31 mouse cellular contexts compared by ENCODE assay signal in the genomic region with DNA sequence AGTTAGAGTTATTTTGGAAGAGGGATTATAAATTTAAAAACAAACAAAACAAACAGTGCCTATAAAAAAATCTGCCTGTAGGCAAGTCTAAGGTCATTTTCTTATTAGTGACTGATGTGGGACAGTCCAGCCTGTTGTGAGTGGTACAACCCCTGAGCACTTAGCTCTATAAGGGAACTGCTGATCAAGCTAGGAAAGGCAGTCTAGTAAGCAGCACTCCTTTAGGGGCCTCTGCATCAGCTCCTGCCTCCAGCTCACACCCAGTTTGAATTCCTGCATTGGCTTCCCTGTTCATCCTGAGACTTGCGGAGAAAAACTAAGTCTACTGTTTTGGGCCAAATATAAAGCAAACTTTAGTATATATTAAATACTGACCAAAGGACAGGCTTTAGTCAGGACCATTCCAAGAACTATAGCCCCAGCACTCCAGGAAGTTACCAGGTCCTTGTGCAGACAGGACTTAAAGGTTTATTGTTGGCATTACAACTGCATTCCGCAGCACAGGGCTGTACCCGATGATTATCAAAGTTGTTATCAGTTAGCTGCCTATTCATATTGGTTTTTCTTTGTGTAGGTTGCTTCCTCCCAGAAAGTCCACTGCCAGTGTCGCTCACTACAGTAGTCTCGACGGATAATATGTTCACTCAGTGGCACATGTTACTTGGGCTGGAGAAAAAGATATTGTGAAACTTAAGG. TPM values are rescaled to one million over a fixed set of nuclear protein-coding genes. Genes with fewer than 3 reads are reported as not detected.
DNase-seq lines count a peak whose midpoint lies in the region; ATAC-seq and TF ChIP-seq lines count a peak whose summit lies in the region.
"Had no signal": no experiment of that assay in that cellular context is flagged by ENCODE, and none has a peak within 500 bp of the region (broad histone marks: within the 10 kb centered on the region; RNA-seq: fewer than 3 reads in every experiment).

No protein-coding gene starts in this region.

- H3K4me1 ChIP-seq in intestine, postnatal 0 days (replicated peaks; ENCODE audit: control insufficient read depth, insufficient read depth, low read length), result no peaks in the 10 kb centered on the region
- no peaks in the 10 kb centered on the region for H3K4me1 ChIP-seq in stomach, embryonic 15.5 days
- no peaks in the 10 kb centered on the region for H3K4me1 ChIP-seq in stomach, postnatal 0 days (replicated peaks; ENCODE audit: control insufficient read depth, insufficient read depth)
- H3K4me1 ChIP-seq: embryonic facial prominence, embryonic 13.5 days; embryonic facial prominence, embryonic 15.5 days; forebrain, embryonic 10.5 days; forebrain, embryonic 12.5 days had no signal

- intact Hi-C loops in heart, postnatal 25 days (cut with DNase I), result no loop called here

- H3K9ac ChIP-seq in intestine, postnatal 0 days (ENCODE audit: low read depth, low read length), result no peak overlapping the region
- no peak overlapping the region for H3K9ac ChIP-seq in stomach, embryonic 15.5 days
- H3K9ac ChIP-seq in stomach, postnatal 0 days (ENCODE audit: low read length), result no peak overlapping the region
- H3K9ac ChIP-seq: embryonic facial prominence, embryonic 13.5 days; embryonic facial prominence, embryonic 15.5 days; forebrain, embryonic 12.5 days had no signal

- TF ChIP-seq CTCF in intestine, postnatal 0 days (IDR thresholded peaks at IDR 0.05; ENCODE audit: low read depth), result no peak
- TF ChIP-seq CTCF in stomach, postnatal 0 days (IDR thresholded peaks at IDR 0.05; ENCODE audit: low read depth), result no peak

- no peak overlapping the region for H3K27ac ChIP-seq in intestine, postnatal 0 days (ENCODE audit: low read depth, low read length)
- H3K27ac ChIP-seq in stomach, embryonic 15.5 days, result no peak overlapping the region
- no peak overlapping the region for H3K27ac ChIP-seq in stomach, postnatal 0 days (replicated peaks)
- H3K27ac ChIP-seq: embryonic facial prominence, embryonic 13.5 days; embryonic facial prominence, embryonic 15.5 days; forebrain, embryonic 10.5 days; forebrain, embryonic 12.5 days had no signal

- TF ChIP-seq EP300 in stomach, postnatal 0 days (optimal IDR thresholded peaks at IDR 0.05), result no peak

- no peaks in the 10 kb centered on the region for H3K9me3 ChIP-seq in intestine, postnatal 0 days (ENCODE audit: control insufficient read depth)
- no peaks in the 10 kb centered on the region for H3K9me3 ChIP-seq in stomach, embryonic 15.5 days
- no peaks in the 10 kb centered on the region for H3K9me3 ChIP-seq in stomach, postnatal 0 days (ENCODE audit: control insufficient read depth, low read length)
- H3K9me3 ChIP-seq: embryonic facial prominence, embryonic 13.5 days; embryonic facial prominence, embryonic 15.5 days; forebrain, embryonic 10.5 days; forebrain, embryonic 12.5 days; G1E had no signal

- H3K36me3 ChIP-seq in intestine, postnatal 0 days (ENCODE audit: control insufficient read depth, insufficient read depth), result no peaks in the 10 kb centered on the region
- H3K36me3 ChIP-seq in stomach, embryonic 15.5 days, result no peaks in the 10 kb centered on the region
- H3K36me3 ChIP-seq in stomach, postnatal 0 days (ENCODE audit: control insufficient read depth, insufficient read depth, low read length), result no peaks in the 10 kb centered on the region
- H3K36me3 ChIP-seq: embryonic facial prominence, embryonic 13.5 days; embryonic facial prominence, embryonic 15.5 days; forebrain, embryonic 10.5 days; forebrain, embryonic 12.5 days; G1E had no signal

- ATAC-seq in intestine, postnatal 0 days, result peak; percentile 45; the same call in 1 of the 2 replicates
- peak; percentile 31; the same call in 1 of the 2 replicates for ATAC-seq in stomach, embryonic 15.5 days (ENCODE audit: insufficient read depth, low FRiP score, low read depth)
- ATAC-seq in stomach, postnatal 0 days (ENCODE audit: low FRiP score, low TSS enrichment), result peak; percentile 96
- ATAC-seq in monocyte, adult 5-6 weeks (replicated peaks; ENCODE audit: insufficient number of reproducible peaks, low FRiP score, low TSS enrichment, poor library complexity, severe bottlenecking), result no peak
- ATAC-seq: activated CD4-positive, CD25-positive, alpha-beta regulatory T cell, adult 4 months; CD4-positive, CD25-positive, alpha-beta regulatory T cell, adult 4 months; forebrain, embryonic 14.5 days; Patski had no signal

- peak; percentile 8 for DNase-seq in urinary bladder, postnatal 14 days (ENCODE audit: low spot score)
- DNase-seq in urinary bladder, postnatal 10 days (ENCODE audit: low spot score), result no peak
- peak; percentile 39 for DNase-seq in stomach, postnatal 0 days (ENCODE audit: low spot score)
- no peak for DNase-seq in frontal cortex, postnatal 10 days (ENCODE audit: low spot score in 2 of 2)
- no peak for DNase-seq in heart, postnatal 25 days (ENCODE audit: low spot score)
- DNase-seq: adrenal gland, adult 8-10 months; adrenal gland, postnatal 14 days; adrenal gland, postnatal 36 days; B cell, adult 2 months; cerebellum, adult 11-12 months; cerebellum, adult 8-10 months; cerebellum, adult 9-11 months; cerebellum, postnatal 14 days; cerebellum, postnatal 36 days; embryo, embryonic 11 days had no signal

- 38% methylated on average over 6 of the region's 6 CpGs for WGBS in intestine, postnatal 0 days
- 66% methylated on average over 6 of the region's 6 CpGs for WGBS in stomach, embryonic 15.5 days
- 55% methylated on average over 6 of the region's 6 CpGs for WGBS in stomach, postnatal 0 days

- no peak overlapping the region; the same call in 1 of the 2 replicates for H3K4me2 ChIP-seq in intestine, postnatal 0 days (replicated peaks; ENCODE audit: low read depth)
- H3K4me2 ChIP-seq in stomach, embryonic 15.5 days, result no peak overlapping the region
- H3K4me2 ChIP-seq in stomach, postnatal 0 days (replicated peaks; ENCODE audit: low read depth), result no peak overlapping the region
- H3K4me2 ChIP-seq: embryonic facial prominence, embryonic 13.5 days; embryonic facial prominence, embryonic 15.5 days; forebrain, embryonic 12.5 days had no signal

- H3K27me3 ChIP-seq in intestine, postnatal 0 days (replicated peaks; ENCODE audit: control insufficient read depth, insufficient read depth, low read length), result no peaks in the 10 kb centered on the region
- H3K27me3 ChIP-seq in stomach, embryonic 15.5 days (replicated peaks), result no peaks in the 10 kb centered on the region
- H3K27me3 ChIP-seq in stomach, postnatal 0 days (ENCODE audit: control insufficient read depth, insufficient read depth, low read length), result no peaks in the 10 kb centered on the region
- H3K27me3 ChIP-seq: CH12.LX; embryonic facial prominence, embryonic 13.5 days; embryonic facial prominence, embryonic 15.5 days; forebrain, embryonic 12.5 days; Patski had no signal

- H3K4me3 ChIP-seq in intestine, postnatal 0 days (ENCODE audit: low read depth, low read length), result no peak overlapping the region
- no peak overlapping the region for H3K4me3 ChIP-seq in stomach, embryonic 15.5 days (replicated peaks)
- no peak overlapping the region for H3K4me3 ChIP-seq in stomach, postnatal 0 days (ENCODE audit: low read depth, low read length)
- H3K4me3 ChIP-seq: embryonic facial prominence, embryonic 13.5 days; embryonic facial prominence, embryonic 15.5 days; erythroblast, embryonic 14.5 days; forebrain, embryonic 10.5 days; forebrain, embryonic 12.5 days had no signal

RNA-seq across cellular contexts. Expression of a gene that starts 19.3 kb away (rescaled TPM):
- polyA plus RNA-seq in intestine, postnatal 0 days (2015; fragmentation: Nextera tagmentation; extraction: Ambion mirVana), result 0.93 and 2.1 TPM in 2 replicates
- 1.4 and 1.6 TPM in 2 replicates for polyA plus RNA-seq in stomach, embryonic 15.5 days (2015; fragmentation: Nextera tagmentation; extraction: Ambion mirVana)
- polyA plus RNA-seq in stomach, postnatal 0 days (2015; fragmentation: Nextera tagmentation; extraction: Ambion mirVana), result 109 and 124 TPM in 2 replicates
- not detected in 3 replicates for total RNA-seq in monocyte, adult 5-6 weeks (2017)
- total RNA-seq in heart, postnatal 25 days (2021), result under 1 TPM in 1 of 2 experiments, not detected in 1; 0.14 TPM
- total RNA-seq: CH12.LX; common myeloid progenitor, adult 5-6 weeks had no signal
- polyA plus RNA-seq: activated CD4-positive, CD25-positive, alpha-beta regulatory T cell, adult 4 months; CD4-positive, CD25-positive, alpha-beta regulatory T cell, adult 4 months; embryonic facial prominence, embryonic 11.5 days; embryonic facial prominence, embryonic 13.5 days; embryonic facial prominence, embryonic 15.5 days; erythroblast, embryonic 14.5 days; forebrain, embryonic 10.5 days; forebrain, embryonic 12.5 days; forebrain, embryonic 14.5 days; G1E had no signal

Comparison
In these comparisons a context has a peak if more than half of its experiments do, and no peak if none do; other contexts are left out.
1. DNase-seq: peak in urinary bladder, postnatal 14 days (single experiment) and stomach, postnatal 0 days (single experiment); none in urinary bladder, postnatal 10 days (single experiment), frontal cortex, postnatal 10 days (0 of 2) and heart, postnatal 25 days (single experiment).
2. RNA of a gene that starts 19.3 kb away (polyA plus RNA-seq): 109 to 124 TPM in stomach, postnatal 0 days; 1.4 to 1.6 TPM in stomach, embryonic 15.5 days and 0.93 to 2.1 TPM in intestine, postnatal 0 days; every median in the first group is over 10 times any median in the second.